Mouse (Mus musculus) ES-Bruce4 (cell line): Measurements from ENCODE around the gene Myg1. TPM values are rescaled to one million over a fixed set of nuclear protein-coding genes. Genes with fewer than 3 reads are reported as not detected.
A peak's percentile ranks its signal among the peaks of the same experiment; 100 is the strongest.

ENCODE experiments used
- H3K27ac ChIP-seq: 2 replicates; pipeline ENCODE4 v1.5.1; 2012; ENCODE audit warnings: low read length, inconsistent platforms; ENCODE audit not compliant: insufficient read depth
- H3K27me3 ChIP-seq: 2 replicates; pipeline ENCODE4 v1.6.1; 2012; ENCODE audit warnings: mild to moderate bottlenecking, low read length, inconsistent platforms; ENCODE audit not compliant: control insufficient read depth, poor library complexity, insufficient read depth, severe bottlenecking
- H3K36me3 ChIP-seq: 2 replicates; pipeline ENCODE4 v1.6.1; 2012; ENCODE audit warnings: inconsistent platforms, mild to moderate bottlenecking, low read length, moderate library complexity; ENCODE audit not compliant: control insufficient read depth, poor library complexity, insufficient read depth, severe bottlenecking
- H3K4me1 ChIP-seq: one replicate; pipeline ENCODE4 v1.8.1; 2011; ENCODE audit warnings: low read length; ENCODE audit not compliant: control insufficient read depth, insufficient read depth
- H3K4me3 ChIP-seq: 2 replicates; pipeline ENCODE4 v1.5.1; 2011; ENCODE audit warnings: low read depth, mild to moderate bottlenecking, low read length
- H3K9ac ChIP-seq: 2 replicates; pipeline ENCODE4 v1.6.1; 2012; ENCODE audit warnings: low read depth, mild to moderate bottlenecking, inconsistent platforms; ENCODE audit not compliant: poor library complexity, severe bottlenecking
- H3K9me3 ChIP-seq: replicated peaks from 2 replicates; pipeline ENCODE4 v1.6.1; 2012; ENCODE audit warnings: mild to moderate bottlenecking, low read length, inconsistent platforms; ENCODE audit not compliant: control insufficient read depth, poor library complexity, insufficient read depth, severe bottlenecking
- CTCF ChIP-seq: IDR thresholded peaks from one replicate; pipeline ENCODE4 v1.8.1; 2011; ENCODE audit warnings: low read depth, low read length
- EP300 ChIP-seq: IDR thresholded peaks from 2 replicates; pipeline ENCODE4 v1.6.1; 2011; ENCODE audit warnings: low read depth, low read length; ENCODE audit not compliant: insufficient read depth
- POLR2A ChIP-seq: IDR thresholded peaks from one replicate; pipeline ENCODE4 v1.8.1; 2011; ENCODE audit warnings: low read length; ENCODE audit not compliant: insufficient read depth
- polyA plus RNA-seq: library from polyadenylated mRNA; stranded (reverse); fragments of >200 nt; gene quantifications from 2 replicates; pipeline ENCODE4 v1.2.4, GENCODE M21; 2011; ENCODE audit warnings: low read depth; ENCODE audit not compliant: missing spikeins, insufficient read depth, insufficient read length

Myg1 gene
- polyA plus RNA-seq, 1 experiment: 48.8 TPM

- H3K27me3 ChIP-seq: no peaks in the 10 kb centered on the region
- peak overlapping the region; percentile 79 for H3K4me3 ChIP-seq
- peak overlapping the region; percentile 70 for H3K9ac ChIP-seq
- TF ChIP-seq EP300 (no peak), POLR2A (no peak), CTCF (no peak)
- no peak overlapping the region for H3K27ac ChIP-seq
- no peaks in the 10 kb centered on the region for H3K9me3 ChIP-seq
- H3K4me1 ChIP-seq: no peaks in the 10 kb centered on the region
- H3K36me3 ChIP-seq: peaks cover 32% of the 10 kb centered on the region
These were observed 35.0 kb upstream of the Myg1 start for GRCm38 (mm10) chr15:102296368-102297006.

- no peaks in the 10 kb centered on the region for H3K27me3 ChIP-seq
- peaks cover 69% of the 10 kb centered on the region for H3K36me3 ChIP-seq
- H3K4me3 ChIP-seq: no peak overlapping the region
- no peaks in the 10 kb centered on the region for H3K9me3 ChIP-seq
- H3K27ac ChIP-seq: no peak overlapping the region
- H3K4me1 ChIP-seq: no peaks in the 10 kb centered on the region
- H3K9ac ChIP-seq: no peak overlapping the region
- TF ChIP-seq EP300 (no peak), POLR2A (no peak), CTCF (no peak)
These were observed 29.0 kb upstream of the Myg1 start for GRCm38 (mm10) chr15:102302542-102302941.

- peaks cover 81% of the 10 kb centered on the region for H3K36me3 ChIP-seq
- H3K4me3 ChIP-seq: no peak overlapping the region
- TF ChIP-seq CTCF: no peak
- TF ChIP-seq POLR2A: no peak
- no peak for TF ChIP-seq EP300
- no peaks in the 10 kb centered on the region for H3K9me3 ChIP-seq
- no peak overlapping the region for H3K9ac ChIP-seq
- no peaks in the 10 kb centered on the region for H3K4me1 ChIP-seq
- no peaks in the 10 kb centered on the region for H3K27me3 ChIP-seq
- no peak overlapping the region for H3K27ac ChIP-seq
These were observed 22.8 kb upstream of the Myg1 start for GRCm38 (mm10) chr15:102308717-102309116.

GRCm38 (mm10) chr15:102310074-102310845, 21.2 kb upstream of the Myg1 start:
- H3K4me1 ChIP-seq: no peaks in the 10 kb centered on the region
- no peaks in the 10 kb centered on the region for H3K27me3 ChIP-seq
- H3K36me3 ChIP-seq: peaks cover 81% of the 10 kb centered on the region
- no peak for TF ChIP-seq POLR2A
- TF ChIP-seq CTCF: no peak
- no peak for TF ChIP-seq EP300
- H3K9me3 ChIP-seq: no peaks in the 10 kb centered on the region
- H3K9ac ChIP-seq: no peak overlapping the region
- H3K4me3 ChIP-seq: no peak overlapping the region
- H3K27ac ChIP-seq: no peak overlapping the region

GRCm38 (mm10) chr15:102311489-102311888, 20.0 kb upstream of the Myg1 start:
- Histone ChIP-seq H3K9ac (no peak overlapping the region), H3K4me3 (no peak overlapping the region), H3K27ac (no peak overlapping the region), H3K4me1 (no peaks in the 10 kb centered on the region), H3K36me3 (peaks cover 75% of the 10 kb centered on the region), H3K9me3 (no peaks in the 10 kb centered on the region), H3K27me3 (no peaks in the 10 kb centered on the region)
- TF ChIP-seq CTCF: no peak
- TF ChIP-seq POLR2A: no peak
- no peak for TF ChIP-seq EP300

- H3K9me3 ChIP-seq: no peaks in the 10 kb centered on the region
- peaks cover 70% of the 10 kb centered on the region for H3K36me3 ChIP-seq
- no peak for TF ChIP-seq CTCF
- TF ChIP-seq EP300: no peak
- TF ChIP-seq POLR2A: no peak
- no peaks in the 10 kb centered on the region for H3K4me1 ChIP-seq
- H3K27ac ChIP-seq: no peak overlapping the region
- H3K4me3 ChIP-seq: no peak overlapping the region
- no peaks in the 10 kb centered on the region for H3K27me3 ChIP-seq
- H3K9ac ChIP-seq: no peak overlapping the region
These were observed 16.2 kb upstream of the Myg1 start for GRCm38 (mm10) chr15:102315292-102315691.
